Mouse (Mus musculus) myocyte (in vitro differentiated cells): ENCODE data around the gene Usp7.

Experiments
- MAX ChIP-seq: IDR thresholded peaks from one replicate; pipeline ENCODE4 v1.6.1; 2011; ENCODE audit warnings: low read depth, mild to moderate bottlenecking, control low read depth
- MYOD1 ChIP-seq, 3 experiments: IDR thresholded peaks; one replicate each; pipeline ENCODE4 v1.6.1; 2011; ENCODE audit warnings: control low read depth in 2 of 3, low read depth in 2 of 3, mild to moderate bottlenecking in 2 of 3, moderate library complexity in 1 of 3; ENCODE audit not compliant: insufficient read length in 2 of 3, control insufficient read depth in 1 of 3
- POLR2A ChIP-seq: IDR thresholded peaks from one replicate; pipeline ENCODE4 v1.6.1; 2011; ENCODE audit warnings: low read depth, mild to moderate bottlenecking, control low read depth, moderate library complexity; ENCODE audit not compliant: insufficient read length
- TCF12 ChIP-seq: IDR thresholded peaks from one replicate; pipeline ENCODE4 v1.6.1; 2011; ENCODE audit warnings: mild to moderate bottlenecking, control low read depth; ENCODE audit not compliant: poor library complexity, insufficient read depth, severe bottlenecking
- USF1 ChIP-seq: IDR thresholded peaks from one replicate; pipeline ENCODE4 v1.6.1; 2011; ENCODE audit warnings: low read depth, mild to moderate bottlenecking, control low read depth, moderate library complexity

DNA sequence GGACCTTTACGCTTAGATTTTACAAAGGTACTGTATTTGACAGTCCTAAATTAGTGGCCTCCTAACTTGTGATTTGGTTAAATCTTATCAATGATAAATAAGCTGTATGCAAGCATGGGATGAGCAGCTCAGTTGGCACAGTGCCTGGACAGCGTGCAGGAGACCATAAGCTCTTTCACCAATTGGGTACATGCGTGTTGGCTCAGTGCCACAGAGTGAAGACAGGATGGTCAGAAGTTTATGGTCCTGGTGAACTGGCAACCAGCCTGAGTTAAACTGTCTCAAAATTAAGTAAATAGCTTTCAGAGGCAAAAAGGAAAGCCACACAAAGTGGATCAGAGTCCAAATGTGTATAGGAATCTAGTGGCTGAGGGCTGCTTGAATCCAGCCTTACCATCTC lies 91.5 kb downstream of the Usp7 start:
- TF ChIP-seq POLR2A: no peak
- TF ChIP-seq TCF12: no peak
- no peak for TF ChIP-seq MYOD1 (IDR thresholded peaks at IDR 0.05; ENCODE audit: control insufficient read depth in 1 of 3, insufficient read length in 2 of 3, low read depth in 2 of 3)
- TF ChIP-seq MAX: no peak
- no peak for TF ChIP-seq USF1
